ENCODE assay signal across 13 mouse cellular contexts in genomic region chr1:6931876-6932275, GRCm38 (mm10).
DNase-seq lines count a peak whose midpoint lies in the region.
"Had no signal": no experiment of that assay in that cellular context is flagged by ENCODE, and none has a peak within 500 bp of the region (broad histone marks: within the 10 kb centered on the region; RNA-seq: fewer than 3 reads in every experiment).

No protein-coding gene starts in this region.

- DNase-seq in adrenal gland, adult (ENCODE audit: inconsistent age in 2 of 2, low spot score in 1 of 2), result peak; percentile 47 to 73
- no peak for DNase-seq in adrenal gland, adult 18-20 months (ENCODE audit: low spot score in 2 of 2)
- peak; percentile 38 for DNase-seq in testis, postnatal 14 days (ENCODE audit: low spot score)
- DNase-seq in testis, postnatal 10 days (ENCODE audit: low spot score), result no peak
- peak; percentile 35 to 42 for DNase-seq in adrenal gland, postnatal 36 days
- DNase-seq in retina, postnatal 1 day, result no peak
- DNase-seq: cerebellum, adult 18-20 months; cerebellum, adult 9-10 months; cerebellum, postnatal 14 days; forebrain, postnatal 0 days; gastrocnemius, adult 2 months; gastrocnemius, postnatal 14 days; heart, adult 11 months had no signal

Comparison
In these comparisons a context has a peak if more than half of its experiments do, and no peak if none do; other contexts are left out.
1. DNase-seq: peak in adrenal gland, adult (2 of 2), testis, postnatal 14 days (single experiment) and adrenal gland, postnatal 36 days (2 of 2); none in adrenal gland, adult 18-20 months (0 of 2), testis, postnatal 10 days (single experiment) and retina, postnatal 1 day (single experiment).